Mouse (Mus musculus): ENCODE data around the gene Rgr. TPM values are rescaled to one million over a fixed set of nuclear protein-coding genes. Genes with fewer than 3 reads are reported as not detected.
"Not testable (repeated sequence)": the region's sequence is repeated elsewhere in the genome, so short reads cannot be mapped to it uniquely, and the experiment has no call there.

Gene Rgr
- total and polyA plus RNA-seq, 2 experiments from 2014 or later = not detected

- DNase-seq (ENCODE audit: low spot score) (no peak), ATAC-seq (ENCODE audit: insufficient read depth, low read depth) (no peak)
- Histone ChIP-seq H3K4me1 (ENCODE audit: control insufficient read depth, insufficient read depth) (no peaks in the 10 kb centered on the region), H3K9ac (replicated peaks; ENCODE audit: low read depth, low read length) (no peak overlapping the region), H3K27me3 (ENCODE audit: control insufficient read depth, insufficient read depth, low read length) (no peaks in the 10 kb centered on the region), H3K27ac (ENCODE audit: low read depth) (no peak overlapping the region), H3K36me3 (replicated peaks; ENCODE audit: control insufficient read depth, insufficient read depth, low read length) (no peaks in the 10 kb centered on the region), H3K9me3 (replicated peaks; ENCODE audit: control insufficient read depth, low read length) (no peaks in the 10 kb centered on the region), H3K4me2 (ENCODE audit: low read depth, low read length) (no peak overlapping the region), H3K4me3 (ENCODE audit: low read depth, low read length) (no peak overlapping the region)
- no peak for TF ChIP-seq EP300 (IDR thresholded peaks at IDR 0.05; ENCODE audit: low read depth)
- 56% methylated on average over 2 of the region's 2 CpGs for WGBS
Observed at GRCm38 (mm10) chr14:37002852-37003251, 45.9 kb downstream of the Rgr start.

- H3K9ac ChIP-seq (replicated peaks; ENCODE audit: low read depth, low read length); H3K4me2 ChIP-seq (ENCODE audit: low read depth, low read length); H3K4me3 ChIP-seq (ENCODE audit: low read depth, low read length); H3K9me3 ChIP-seq (replicated peaks; ENCODE audit: control insufficient read depth, low read length); DNase-seq (ENCODE audit: low spot score); H3K36me3 ChIP-seq (replicated peaks; ENCODE audit: control insufficient read depth, insufficient read depth, low read length); H3K4me1 ChIP-seq (ENCODE audit: control insufficient read depth, insufficient read depth); H3K27ac ChIP-seq (ENCODE audit: low read depth); ATAC-seq (ENCODE audit: insufficient read depth, low read depth); H3K27me3 ChIP-seq (ENCODE audit: control insufficient read depth, insufficient read depth, low read length): not testable (repeated sequence)
- WGBS = 72% methylated on average over 6 of the region's 6 CpGs
Observed at GRCm38 (mm10) chr14:37000780-37001179, 48.0 kb downstream of the Rgr start.

GRCm38 (mm10) chr14:36989784-36990183 lies 59.0 kb downstream of the Rgr start:
- Histone ChIP-seq H3K9ac (replicated peaks; ENCODE audit: low read depth, low read length) (no peak overlapping the region), H3K4me2 (ENCODE audit: low read depth, low read length) (no peak overlapping the region), H3K4me1 (ENCODE audit: control insufficient read depth, insufficient read depth) (no peaks in the 10 kb centered on the region), H3K27me3 (ENCODE audit: control insufficient read depth, insufficient read depth, low read length) (no peaks in the 10 kb centered on the region), H3K4me3 (ENCODE audit: low read depth, low read length) (no peak overlapping the region), H3K36me3 (replicated peaks; ENCODE audit: control insufficient read depth, insufficient read depth, low read length) (no peaks in the 10 kb centered on the region), H3K9me3 (replicated peaks; ENCODE audit: control insufficient read depth, low read length) (no peaks in the 10 kb centered on the region), H3K27ac (ENCODE audit: low read depth) (no peak overlapping the region)
- DNase-seq (ENCODE audit: low spot score) = no peak
- no peak for ATAC-seq (ENCODE audit: insufficient read depth, low read depth)
- TF ChIP-seq CTCF (IDR thresholded peaks at IDR 0.05; ENCODE audit: low read depth) (no peak), EP300 (IDR thresholded peaks at IDR 0.05; ENCODE audit: low read depth) (no peak)

- H3K4me2 ChIP-seq (ENCODE audit: low read depth, low read length) = no peak overlapping the region
- H3K36me3 ChIP-seq (replicated peaks; ENCODE audit: control insufficient read depth, insufficient read depth, low read length) = no peaks in the 10 kb centered on the region
- H3K27ac ChIP-seq (ENCODE audit: low read depth) = no peak overlapping the region
- 57% methylated on average over 3 of the region's 3 CpGs for WGBS
- DNase-seq (ENCODE audit: low spot score) = no peak
- H3K27me3 ChIP-seq (ENCODE audit: control insufficient read depth, insufficient read depth, low read length) = no peaks in the 10 kb centered on the region
- H3K9me3 ChIP-seq (replicated peaks; ENCODE audit: control insufficient read depth, low read length) = no peaks in the 10 kb centered on the region
- H3K4me3 ChIP-seq (ENCODE audit: low read depth, low read length) = no peak overlapping the region
- no peak for TF ChIP-seq EP300 (IDR thresholded peaks at IDR 0.05; ENCODE audit: low read depth)
- no peak for TF ChIP-seq CTCF (IDR thresholded peaks at IDR 0.05; ENCODE audit: low read depth)
- ATAC-seq (ENCODE audit: insufficient read depth, low read depth) = no peak
- H3K9ac ChIP-seq (replicated peaks; ENCODE audit: low read depth, low read length) = no peak overlapping the region
- no peaks in the 10 kb centered on the region for H3K4me1 ChIP-seq (ENCODE audit: control insufficient read depth, insufficient read depth)
Observed at GRCm38 (mm10) chr14:36985693-36986092, 63.1 kb downstream of the Rgr start.

Other genes starting within 250 kb of the Rgr start
- gene Ccser2, start 80.2 kb downstream of the Rgr start, total RNA-seq (2014; rRNA removed; ENCODE audit: low replicate concordance) = 49.8 and 69.6 TPM in 2 replicates
- gene Ccser2, start 80.2 kb downstream of the Rgr start, polyA plus RNA-seq (2015; fragmentation: Nextera tagmentation; extraction: Ambion mirVana) = 74.1 and 75.7 TPM in 2 replicates
- not detected in 2 replicates for gene Lrit1, start 5.9 kb upstream of the Rgr start, total RNA-seq (2014; rRNA removed; ENCODE audit: low replicate concordance)
- not detected in 2 replicates for gene Lrit1, start 5.9 kb upstream of the Rgr start, polyA plus RNA-seq (2015; fragmentation: Nextera tagmentation; extraction: Ambion mirVana)
- gene Lrit2, start 19.0 kb upstream of the Rgr start, total RNA-seq (2014; rRNA removed; ENCODE audit: low replicate concordance) = not detected in 2 replicates
- gene Lrit2, start 19.0 kb upstream of the Rgr start, polyA plus RNA-seq (2015; fragmentation: Nextera tagmentation; extraction: Ambion mirVana) = not detected in 2 replicates
- gene Cdhr1, start 49.4 kb upstream of the Rgr start, total RNA-seq (2014; rRNA removed; ENCODE audit: low replicate concordance) = not detected in 2 replicates
- gene Cdhr1, start 49.4 kb upstream of the Rgr start, polyA plus RNA-seq (2015; fragmentation: Nextera tagmentation; extraction: Ambion mirVana) = 0.07 and 0.11 TPM in 2 replicates
- 3.7 TPM in 1 of 2 replicates, not detected in the other for gene 2610528A11Rik, start 65.1 kb upstream of the Rgr start, total RNA-seq (2014; rRNA removed; ENCODE audit: low replicate concordance)
- 1.2 and 1.3 TPM in 2 replicates for gene 2610528A11Rik, start 65.1 kb upstream of the Rgr start, polyA plus RNA-seq (2015; fragmentation: Nextera tagmentation; extraction: Ambion mirVana)
- 257 and 266 TPM in 2 replicates for gene Ghitm, start 86.3 kb upstream of the Rgr start, total RNA-seq (2014; rRNA removed; ENCODE audit: low replicate concordance)
- 454 and 480 TPM in 2 replicates for gene Ghitm, start 86.3 kb upstream of the Rgr start, polyA plus RNA-seq (2015; fragmentation: Nextera tagmentation; extraction: Ambion mirVana)